Mouse (Mus musculus) cerebellum, adult (tissue): ENCODE data around the gene Ncoa7.
A peak's percentile ranks its signal among the peaks of the same experiment; 100 is the strongest.

Source experiments
- ATAC-seq: cut with Nextera tagmentation; 2 replicates; pipeline ENCODE4 v1.9.2; 2017; ENCODE audit warnings: mild to moderate bottlenecking, moderate library complexity, mixed read lengths; ENCODE audit not compliant: insufficient number of reproducible peaks, low FRiP score, low TSS enrichment

The Ncoa7 gene

GRCm38 (mm10) chr10:30608109-30608508 lies 195.0 kb downstream of the Ncoa7 start:
- no peak for ATAC-seq

- peak; percentile 97 for ATAC-seq
Measured at GRCm38 (mm10) chr10:30600542-30600966, 202.6 kb downstream of the Ncoa7 start, which contains the start of gene Trmt11. Gene Trmt11 (minus strand): TSS chr10:30600749.

DNA sequence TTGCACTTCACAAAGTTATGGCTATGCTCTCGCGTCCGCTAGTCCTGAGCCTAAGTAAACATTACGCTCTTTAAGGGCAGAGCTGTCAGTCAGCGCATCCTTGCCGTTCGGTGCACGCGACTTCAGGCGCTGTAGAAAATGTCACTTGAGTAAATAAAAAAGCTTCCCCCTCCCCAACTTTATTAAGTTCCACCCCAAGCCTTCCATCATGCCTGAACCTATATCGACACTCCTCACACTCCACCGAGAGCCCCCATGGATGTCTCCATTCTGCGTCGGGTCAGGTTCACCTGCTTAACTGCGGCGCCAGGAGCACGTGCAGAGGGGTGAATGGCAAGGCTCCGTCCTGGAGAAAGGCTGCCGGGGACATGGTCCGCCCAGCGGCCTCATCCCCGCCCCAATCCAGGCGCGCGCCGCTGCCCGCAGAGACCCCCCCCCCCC lies 203.0 kb downstream of the Ncoa7 start:
- ATAC-seq: peak; percentile 68

DNA sequence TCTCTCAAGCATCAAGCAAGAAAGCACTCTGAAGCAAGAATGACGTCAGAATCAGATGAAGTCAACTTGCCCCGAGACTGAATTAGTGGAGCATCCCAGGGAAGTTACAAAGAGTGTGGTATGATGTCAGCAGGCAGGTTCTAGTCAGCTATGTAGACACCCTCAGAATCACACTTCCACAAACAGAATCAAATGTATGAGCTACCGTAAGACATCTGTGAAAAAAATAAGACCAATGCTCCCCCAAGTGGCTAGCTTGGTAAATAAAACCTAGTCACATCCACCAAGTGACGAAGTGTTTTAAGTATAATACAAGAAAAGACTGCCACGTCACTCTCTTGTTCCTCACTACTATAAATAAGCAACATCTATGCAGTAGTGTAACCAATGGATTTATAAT lies 216.1 kb downstream of the Ncoa7 start:
- no peak; the same call in 1 of the 2 replicates for ATAC-seq

GRCm38 (mm10) chr10:30585691-30586090 lies 217.4 kb downstream of the Ncoa7 start:
- ATAC-seq: no peak
